Mouse (Mus musculus): ENCODE measurements at regions not wholly inside any gene's neighbourhood (a gene's known extent, or its start where the extent isn't known, plus 50 kb on each side); places are given as distances from the start of the nearest gene placed in this dataset.

DNA sequence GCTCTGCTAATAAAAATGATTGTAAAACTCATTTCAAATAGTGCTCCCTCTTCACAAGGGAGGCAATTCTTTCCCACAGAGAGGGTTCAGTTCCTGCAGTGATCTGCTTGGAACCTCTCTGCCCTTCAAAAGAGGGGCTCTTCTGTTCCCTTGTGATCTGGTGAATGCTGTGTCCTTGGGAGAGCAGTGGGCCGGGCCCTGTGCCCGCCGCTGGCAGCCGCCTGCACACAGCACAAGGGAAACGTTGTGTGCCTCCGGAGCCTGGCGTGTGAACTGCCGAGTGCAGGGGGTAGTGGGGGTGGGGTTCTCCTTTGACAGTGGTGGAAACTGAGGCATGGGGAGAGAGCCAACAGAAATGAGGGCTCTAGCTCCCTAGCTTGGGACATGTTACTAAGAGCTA is 54.4 kb upstream of the Csrp1 start:
- Histone ChIP-seq H3K27ac (replicated peaks; ENCODE audit: low read depth, low read length) (no peak overlapping the region), H3K4me1 (ENCODE audit: control insufficient read depth, insufficient read depth, insufficient read length, low read length) (peaks cover 33% of the 10 kb centered on the region), H3K4me3 (ENCODE audit: insufficient read depth, low read depth, low read length) (no peak overlapping the region)

DNA sequence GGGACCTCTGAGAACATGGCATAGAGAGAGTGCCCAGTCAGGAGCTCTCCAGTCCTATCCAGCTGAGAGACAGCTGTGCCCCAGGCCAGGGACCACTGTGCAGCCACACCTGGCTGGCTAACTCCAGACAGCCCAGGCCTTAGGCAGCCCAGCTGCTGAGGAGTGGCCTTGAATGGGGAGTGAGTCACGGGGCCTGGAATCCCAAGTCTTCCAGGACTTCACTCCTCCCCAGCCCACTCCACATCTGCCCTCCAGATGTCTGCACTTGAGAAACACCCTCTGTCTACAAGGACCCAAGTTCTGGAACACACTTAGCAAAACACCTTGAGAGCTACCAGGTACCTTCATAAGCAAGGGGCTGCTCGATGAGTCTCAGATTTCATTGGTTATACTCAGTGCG is 51.5 kb upstream of the Csrp1 start:
- H3K4me1 ChIP-seq (ENCODE audit: control insufficient read depth, insufficient read depth, insufficient read length, low read length) = peaks cover 38% of the 10 kb centered on the region
- no peak overlapping the region for H3K4me3 ChIP-seq (ENCODE audit: insufficient read depth, low read depth, low read length)
- no peak overlapping the region for H3K27ac ChIP-seq (replicated peaks; ENCODE audit: low read depth, low read length)

DNA sequence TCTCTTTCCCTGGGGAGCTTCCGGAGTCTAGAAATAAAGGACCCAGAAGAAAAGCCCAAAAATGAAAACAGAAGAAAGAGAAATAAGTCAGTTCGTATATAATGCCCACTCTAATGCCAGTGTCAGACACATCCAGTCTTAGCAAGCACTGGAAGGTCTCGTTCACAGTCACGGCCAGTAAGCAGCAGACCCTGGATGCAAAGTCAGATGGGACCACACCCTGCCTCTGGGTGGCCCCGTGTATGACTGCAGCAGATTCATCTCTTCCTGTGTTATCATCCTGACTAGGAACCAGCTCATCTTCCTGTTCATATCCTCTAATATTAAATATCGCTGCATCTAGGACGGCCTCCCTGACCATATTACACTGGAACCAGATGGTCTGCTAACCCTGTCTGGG is 50.9 kb upstream of the Csrp1 start:
- H3K4me1 ChIP-seq (ENCODE audit: control insufficient read depth, insufficient read depth, insufficient read length, low read length) = peaks cover 37% of the 10 kb centered on the region
- 0 out of 2 replicates have a peak overlapping the region, but pooled peaks have one; percentile 1 for H3K27ac ChIP-seq (replicated peaks; ENCODE audit: low read depth, low read length)
- H3K4me3 ChIP-seq (ENCODE audit: insufficient read depth, low read depth, low read length) = no peak overlapping the region

DNA sequence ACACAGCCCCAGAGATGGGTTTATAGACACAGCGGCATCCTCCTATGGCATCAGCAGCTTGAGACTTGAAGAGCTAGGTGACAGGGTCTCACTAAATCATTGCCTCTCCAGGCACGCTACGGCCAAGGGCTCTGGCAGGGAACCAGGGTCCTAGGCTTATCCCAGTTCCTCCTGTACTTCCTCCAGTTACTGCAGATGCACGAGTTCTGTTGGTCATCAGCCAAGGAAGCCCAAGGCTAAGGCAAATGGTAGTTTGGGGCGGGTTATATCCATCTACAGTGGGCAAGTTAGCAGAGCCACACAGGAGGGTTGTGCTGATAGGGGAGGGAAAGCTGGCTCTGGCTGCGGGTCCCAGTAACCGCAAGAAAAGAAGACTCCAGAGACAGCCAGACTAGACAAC is 50.1 kb upstream of the Csrp1 start:
- Histone ChIP-seq H3K4me3 (ENCODE audit: insufficient read depth, low read depth, low read length) (no peak overlapping the region), H3K27ac (replicated peaks; ENCODE audit: low read depth, low read length) (peak overlapping the region; percentile 63), H3K4me1 (ENCODE audit: control insufficient read depth, insufficient read depth, insufficient read length, low read length) (peaks cover 40% of the 10 kb centered on the region)

Measured in brown adipose tissue, adult 24 weeks (tissue).